In genomic region chr2:169790439-169791131, GRCm38 (mm10) we compare ENCODE assay signal across 8 mouse cellular contexts.
DNase-seq lines count a peak whose midpoint lies in the region; ATAC-seq and TF ChIP-seq lines count a peak whose summit lies in the region.

No protein-coding gene starts in this region.

- H3K27me3 ChIP-seq in hindbrain, postnatal 0 days (ENCODE audit: insufficient read depth, low read length), result no peaks in the 10 kb centered on the region
- H3K27me3 ChIP-seq in limb, embryonic 12.5 days, result 0 out of 2 replicates have a peak, but pooled peaks cover 4% of the 10 kb centered on the region
- H3K27me3 ChIP-seq in midbrain, embryonic 11.5 days (ENCODE audit: control insufficient read depth, insufficient read depth, low read length), result no peaks in the 10 kb centered on the region
- H3K27me3 ChIP-seq in stomach, embryonic 14.5 days (ENCODE audit: control insufficient read depth, insufficient read depth, low read length), result no peaks in the 10 kb centered on the region

- intact Hi-C loops in gastrocnemius, postnatal 36 days (cut with DNase I), result no loop called here

- peak overlapping the region; percentile 23 for H3K4me3 ChIP-seq in hindbrain, postnatal 0 days (ENCODE audit: low read length)
- peak overlapping the region; percentile 30 for H3K4me3 ChIP-seq in limb, embryonic 12.5 days (replicated peaks)
- H3K4me3 ChIP-seq in midbrain, embryonic 11.5 days (ENCODE audit: low read depth, low read length), result no peak overlapping the region
- peak overlapping the region; percentile 3; the same call in 1 of the 2 replicates for H3K4me3 ChIP-seq in stomach, embryonic 14.5 days (ENCODE audit: low read depth, low read length)

- peak overlapping the region; percentile 60 for H3K27ac ChIP-seq in hindbrain, postnatal 0 days
- peak overlapping the region; percentile 85 for H3K27ac ChIP-seq in limb, embryonic 12.5 days
- no peak overlapping the region for H3K27ac ChIP-seq in midbrain, embryonic 11.5 days (ENCODE audit: low read depth, low read length)
- peak overlapping the region; percentile 59; the same call in 1 of the 2 replicates for H3K27ac ChIP-seq in stomach, embryonic 14.5 days (ENCODE audit: low read length)

- peak; percentile 54 for DNase-seq in R1 (ENCODE audit: low read depth, low spot score)
- DNase-seq in embryo, embryonic 11 days, result peak; percentile 86
- peak; percentile 41 to 47 for DNase-seq in gastrocnemius, postnatal 36 days
- DNase-seq in hindbrain, postnatal 0 days (ENCODE audit: low spot score), result peak; percentile 72
- peak; percentile 90 for DNase-seq in midbrain, embryonic 11.5 days (ENCODE audit: low spot score, missing footprints)
- no peak for DNase-seq in cerebellum, adult 11-12 months

- peak; percentile 75; the same call in 1 of the 2 replicates for ATAC-seq in hindbrain, postnatal 0 days
- peak; percentile 75; the same call in 1 of the 2 replicates for ATAC-seq in limb, embryonic 12.5 days (ENCODE audit: insufficient number of reproducible peaks, insufficient read depth, low FRiP score, low TSS enrichment, low read depth)
- ATAC-seq in midbrain, embryonic 11.5 days (ENCODE audit: low FRiP score), result no peak
- ATAC-seq in stomach, embryonic 14.5 days (ENCODE audit: insufficient number of reproducible peaks, insufficient read depth, low FRiP score, low read depth), result no peak

- H3K9ac ChIP-seq in hindbrain, postnatal 0 days (replicated peaks; ENCODE audit: low read length), result peak overlapping the region; percentile 28
- peak overlapping the region; percentile 50; the same call in 1 of the 2 replicates for H3K9ac ChIP-seq in limb, embryonic 12.5 days (replicated peaks)
- peak overlapping the region; percentile 3; the same call in 1 of the 2 replicates for H3K9ac ChIP-seq in midbrain, embryonic 11.5 days (ENCODE audit: low read length)
- H3K9ac ChIP-seq in stomach, embryonic 14.5 days (replicated peaks; ENCODE audit: low read depth, low read length), result no peak overlapping the region

- H3K4me2 ChIP-seq in hindbrain, postnatal 0 days (ENCODE audit: low read depth, low read length), result peak overlapping the region; percentile 54
- H3K4me2 ChIP-seq in limb, embryonic 12.5 days, result peak overlapping the region; percentile 57
- H3K4me2 ChIP-seq in midbrain, embryonic 11.5 days, result peak overlapping the region; percentile 26
- H3K4me2 ChIP-seq in stomach, embryonic 14.5 days (replicated peaks; ENCODE audit: low read depth, low read length), result peak overlapping the region; percentile 38

- H3K4me1 ChIP-seq in hindbrain, postnatal 0 days (ENCODE audit: insufficient read depth, low read length), result peaks cover 4% of the 10 kb centered on the region; the same call in 1 of the 2 replicates
- peaks cover 55% of the 10 kb centered on the region for H3K4me1 ChIP-seq in limb, embryonic 12.5 days (replicated peaks)
- peaks cover 5% of the 10 kb centered on the region; the same call in 1 of the 2 replicates for H3K4me1 ChIP-seq in midbrain, embryonic 11.5 days (ENCODE audit: control insufficient read depth, insufficient read depth, low read length)
- peaks cover 7% of the 10 kb centered on the region; the same call in 1 of the 2 replicates for H3K4me1 ChIP-seq in stomach, embryonic 14.5 days (ENCODE audit: control insufficient read depth, insufficient read depth, low read length)

- no peaks in the 10 kb centered on the region for H3K9me3 ChIP-seq in hindbrain, postnatal 0 days (ENCODE audit: low read length)
- no peaks in the 10 kb centered on the region for H3K9me3 ChIP-seq in limb, embryonic 12.5 days
- no peaks in the 10 kb centered on the region for H3K9me3 ChIP-seq in midbrain, embryonic 11.5 days (ENCODE audit: control insufficient read depth, low read length)
- H3K9me3 ChIP-seq in stomach, embryonic 14.5 days (ENCODE audit: control insufficient read depth, low read depth, low read length), result no peaks in the 10 kb centered on the region

- no peaks in the 10 kb centered on the region for H3K36me3 ChIP-seq in hindbrain, postnatal 0 days (ENCODE audit: insufficient read depth, low read length)
- no peaks in the 10 kb centered on the region for H3K36me3 ChIP-seq in limb, embryonic 12.5 days
- H3K36me3 ChIP-seq in midbrain, embryonic 11.5 days (ENCODE audit: control insufficient read depth, insufficient read depth, low read length), result no peaks in the 10 kb centered on the region
- no peaks in the 10 kb centered on the region for H3K36me3 ChIP-seq in stomach, embryonic 14.5 days (ENCODE audit: control insufficient read depth, insufficient read depth, low read length)

- WGBS in hindbrain, postnatal 0 days, result 3% methylated on average over 12 of the region's 12 CpGs
- under 1% methylated on average over 12 of the region's 12 CpGs for WGBS in limb, embryonic 12.5 days
- WGBS in midbrain, embryonic 11.5 days, result 7% methylated on average over 12 of the region's 12 CpGs
- 2% methylated on average over 12 of the region's 12 CpGs for WGBS in stomach, embryonic 14.5 days

- no peak for TF ChIP-seq CTCF in hindbrain, postnatal 0 days (IDR thresholded peaks at IDR 0.05; ENCODE audit: low read depth)

Comparison
In these comparisons a context has a peak if more than half of its experiments do, and no peak if none do; other contexts are left out.
1. ATAC-seq: peak in hindbrain, postnatal 0 days (single experiment) and limb, embryonic 12.5 days (single experiment); none in midbrain, embryonic 11.5 days (single experiment) and stomach, embryonic 14.5 days (single experiment).
2. Peak in every context shown above with its lines, with median percentiles within 50 percentile points of each other: H3K4me2 ChIP-seq.